Mouse (Mus musculus) kidney, adult 9 months (tissue): ENCODE measurements at regions not wholly inside any gene's neighbourhood (a gene's known extent, or its start where the extent isn't known, plus 50 kb on each side); places are given as distances from the start of the nearest gene placed in this dataset.

Experiments used
- DNase-seq: peaks from one replicate; pipeline ENCODE4 v3.0.0; 2022

GRCm38 (mm10) chr13:100988671-100989531 lies 155.7 kb upstream of the Slc30a5 start:
- peak; percentile 5 for DNase-seq

GRCm38 (mm10) chr13:100988116-100988515 lies 154.9 kb upstream of the Slc30a5 start:
- no peak for DNase-seq

GRCm38 (mm10) chr13:100975741-100976140 lies 142.5 kb upstream of the Slc30a5 start:
- no peak for DNase-seq

DNA sequence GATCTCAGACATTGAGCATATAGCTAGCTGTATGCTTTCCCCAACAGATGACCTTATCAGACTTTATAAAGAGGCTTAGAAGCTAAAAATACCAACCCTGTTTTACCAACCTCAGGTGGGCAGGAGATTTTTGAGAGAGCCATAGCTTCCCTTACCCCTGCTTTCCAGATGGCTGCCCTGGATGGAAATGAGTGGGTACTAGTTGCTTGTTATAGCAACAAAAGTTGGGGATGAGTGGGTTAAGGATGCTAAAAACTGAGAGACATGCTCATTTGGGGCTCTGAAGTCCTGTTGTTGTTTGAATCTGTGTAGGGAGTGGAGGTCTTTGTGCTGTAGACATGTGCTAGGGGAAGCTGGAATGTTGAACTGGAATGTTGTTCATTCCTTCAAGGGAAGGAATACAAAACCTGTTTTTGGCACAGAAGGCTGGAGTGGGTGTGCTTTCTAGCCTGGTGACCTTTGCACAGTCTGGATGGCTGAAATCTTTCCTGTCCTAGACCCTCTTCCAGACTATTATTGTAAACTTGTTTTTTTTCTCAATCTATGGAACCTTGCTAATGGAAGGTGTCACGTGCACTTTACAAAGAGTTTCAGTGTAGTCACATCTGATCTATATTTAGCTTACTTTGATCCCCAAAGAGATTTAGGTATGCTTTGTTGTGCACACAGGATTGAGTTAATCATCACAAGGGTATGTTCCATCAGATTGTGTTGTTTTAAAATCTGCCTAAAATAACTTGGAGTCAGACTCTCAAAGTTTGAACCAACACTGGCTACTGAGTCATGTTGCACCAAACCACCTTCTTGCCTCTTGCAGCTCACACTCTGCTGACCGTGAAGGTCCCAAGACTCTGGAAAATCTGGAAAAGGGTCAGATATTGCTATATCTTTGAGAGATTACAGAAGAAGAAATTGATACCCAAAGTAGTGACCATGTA lies 138.1 kb upstream of the Slc30a5 start:
- DNase-seq: peak; percentile 70

DNA sequence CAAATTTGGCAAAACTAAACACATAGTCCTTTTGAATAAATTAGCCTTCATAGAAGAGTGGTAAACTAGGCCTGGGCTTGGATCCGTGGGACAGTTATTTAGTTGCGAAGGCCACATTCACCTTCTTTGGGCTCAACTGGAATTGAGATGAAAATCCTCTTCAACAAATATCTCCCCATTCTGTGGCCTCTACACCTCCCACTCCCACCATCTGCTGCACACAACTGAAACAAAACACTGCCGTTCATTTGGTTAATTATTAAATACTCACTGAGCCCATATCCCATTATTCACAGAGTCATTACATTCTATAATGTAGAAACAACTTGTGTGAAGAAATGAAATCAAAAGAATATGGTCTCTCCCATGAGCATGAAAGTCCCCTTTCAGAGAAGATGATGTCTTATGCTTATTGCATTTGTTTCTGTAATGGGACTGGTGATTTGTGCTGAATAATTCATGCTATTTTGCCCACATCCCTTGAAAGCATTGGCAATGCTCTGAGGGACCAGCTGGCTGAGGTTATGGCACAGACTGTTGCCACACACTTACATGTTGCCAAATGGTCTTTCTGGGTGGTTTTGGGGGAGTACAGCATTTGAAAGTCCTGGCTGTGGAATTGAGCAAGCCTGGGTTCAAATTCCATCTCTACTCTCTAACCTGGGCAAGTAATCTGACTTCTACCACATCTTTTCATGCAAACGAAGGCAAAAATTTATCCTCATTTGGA lies 129.7 kb upstream of the Slc30a5 start:
- peak; percentile 17 for DNase-seq

- DNase-seq: no peak
Observed at GRCm38 (mm10) chr13:100954598-100955251, 121.5 kb upstream of the Slc30a5 start.

DNA sequence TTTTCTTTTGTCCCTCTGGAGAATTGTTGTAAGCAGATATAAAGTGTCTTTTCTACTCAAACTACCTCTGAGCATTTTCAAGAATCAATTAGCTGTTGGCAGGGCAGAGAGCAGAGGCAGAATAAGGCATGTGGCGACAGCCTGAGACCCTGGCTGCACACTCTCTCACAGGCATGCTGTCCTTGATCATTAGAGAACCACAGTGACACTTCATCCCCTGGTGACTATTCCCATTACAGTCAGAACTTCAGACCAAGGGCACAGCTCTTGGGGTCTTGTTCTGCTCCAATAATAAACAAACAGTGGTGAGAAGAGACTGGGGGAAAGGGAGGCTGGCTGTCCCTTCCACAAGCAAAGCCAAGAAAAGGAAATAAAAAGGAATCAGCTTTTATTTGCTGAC lies 120.9 kb upstream of the Slc30a5 start:
- no peak for DNase-seq

DNA sequence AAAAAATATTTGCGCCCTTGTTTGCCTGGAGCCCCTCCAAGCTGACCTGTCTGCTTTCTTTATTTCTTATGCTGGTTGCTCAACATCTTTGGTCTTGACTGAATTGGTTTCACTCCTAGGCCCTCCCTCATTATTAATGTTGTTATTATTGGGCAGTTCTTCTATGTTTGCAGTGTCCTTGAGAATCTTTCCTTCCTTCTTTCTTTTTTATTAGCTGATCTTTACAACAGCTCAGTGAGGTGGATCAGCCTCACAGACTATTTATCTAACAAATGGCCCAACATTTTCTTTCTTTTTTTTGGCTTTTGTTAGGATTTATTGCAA lies 117.9 kb upstream of the Slc30a5 start:
- DNase-seq: no peak

DNA sequence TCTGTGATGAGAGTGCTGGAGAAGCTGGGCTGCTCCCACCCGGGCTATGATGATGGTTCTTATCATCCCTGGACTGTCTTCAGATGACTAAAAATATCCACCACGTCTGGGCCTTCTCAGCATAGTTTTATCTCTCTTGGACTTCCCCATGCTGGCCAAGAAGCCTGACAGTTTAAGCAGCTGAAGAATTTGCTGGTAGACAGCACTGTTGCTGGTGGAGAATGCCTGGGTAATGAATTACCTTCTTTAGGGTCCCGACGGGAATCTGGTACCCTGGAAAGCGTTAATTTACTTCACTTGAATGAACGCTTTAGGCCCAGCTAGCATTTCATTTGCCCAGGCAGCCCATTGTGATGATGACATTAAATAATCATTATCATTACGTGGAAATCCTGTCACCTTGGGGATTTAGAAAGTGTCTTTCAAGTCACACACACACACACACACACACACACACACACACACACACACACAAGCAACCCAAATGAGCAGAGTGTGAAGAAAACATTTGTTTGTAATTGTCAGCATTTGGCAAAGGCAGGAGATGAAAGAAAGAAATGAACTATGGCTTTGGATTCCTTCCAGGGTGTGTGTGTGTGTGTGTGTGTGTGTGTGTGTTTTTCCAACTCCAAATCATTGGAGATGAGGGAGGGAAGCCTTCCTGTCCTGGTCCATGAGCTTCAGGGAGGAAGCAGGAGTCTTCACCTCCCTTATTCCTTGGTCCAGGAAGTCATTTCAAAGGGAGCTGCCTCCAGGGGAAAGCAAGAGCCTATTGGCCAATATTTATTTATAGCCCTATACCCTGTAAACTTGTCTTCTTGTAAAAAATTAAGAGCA lies 117.3 kb upstream of the Slc30a5 start:
- no peak for DNase-seq

GRCm38 (mm10) chr13:100943206-100943848 lies 110.1 kb upstream of the Slc30a5 start:
- no peak for DNase-seq

DNA sequence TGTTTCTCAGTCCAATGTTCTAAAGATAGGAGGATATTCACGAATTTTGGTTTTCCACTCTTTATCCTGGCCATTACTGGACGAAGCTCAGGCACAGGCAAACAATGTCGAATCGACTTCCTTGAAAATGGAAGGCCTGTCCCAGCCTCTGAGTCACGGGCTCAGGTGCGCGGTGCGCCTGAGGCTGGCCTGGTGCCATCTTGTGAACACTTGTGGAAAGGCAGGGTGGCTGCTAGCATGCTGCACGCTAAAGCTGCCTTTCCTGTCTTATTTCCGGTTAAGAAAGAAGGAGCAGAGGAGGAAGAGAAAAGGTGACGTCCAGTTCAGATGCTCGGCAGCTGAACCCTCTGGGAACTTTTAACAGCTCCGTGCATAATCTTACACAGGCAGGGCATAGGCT lies 107.6 kb upstream of the Slc30a5 start:
- no peak for DNase-seq

DNA sequence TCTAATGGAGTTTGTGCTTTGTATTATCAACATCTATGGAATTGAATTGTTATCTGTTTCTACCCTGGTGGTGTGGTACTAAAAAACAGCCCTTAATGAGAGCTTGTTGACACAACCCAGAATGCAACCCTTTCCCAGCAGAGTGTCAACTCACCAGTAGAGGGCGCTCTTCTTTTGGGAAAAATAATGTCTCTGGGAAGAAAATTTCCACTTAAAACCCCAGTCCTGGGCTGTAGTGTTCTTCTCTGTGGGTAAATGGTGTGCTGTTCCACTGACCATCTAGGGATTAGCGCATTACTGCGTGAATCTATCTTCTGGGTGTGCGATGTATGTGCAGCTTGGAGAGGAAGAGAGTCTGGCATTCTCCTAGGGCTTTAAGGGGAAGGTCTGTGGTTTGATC lies 106.5 kb upstream of the Slc30a5 start:
- DNase-seq: peak; percentile 67

- DNase-seq: no peak
Observed at GRCm38 (mm10) chr13:100933265-100933664, 100.0 kb upstream of the Slc30a5 start.

- DNase-seq: no peak
Observed at GRCm38 (mm10) chr13:100899566-100899965, 66.3 kb upstream of the Slc30a5 start.

DNA sequence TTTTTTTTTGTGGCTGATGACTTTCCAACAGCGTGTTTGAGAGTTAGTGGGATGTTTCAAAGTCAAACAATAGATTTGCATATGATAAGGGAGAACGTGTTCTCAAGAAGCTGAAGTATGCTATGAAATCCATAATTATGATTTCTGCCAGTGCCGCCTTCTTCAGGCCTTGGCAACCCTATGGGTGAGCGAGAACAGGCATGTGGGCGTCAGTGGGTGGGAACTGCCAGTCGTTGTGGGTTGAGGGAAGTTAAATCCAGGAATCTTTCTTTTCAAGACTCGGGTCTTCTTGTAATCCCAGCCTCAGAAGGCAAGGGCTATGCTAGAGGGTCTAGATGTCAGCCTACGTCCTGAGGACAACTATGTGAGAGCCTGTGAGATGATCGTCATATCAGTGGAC lies 60.6 kb upstream of the Slc30a5 start:
- no peak for DNase-seq

GRCm38 (mm10) chr13:100893096-100893495 lies 59.9 kb upstream of the Slc30a5 start:
- no peak for DNase-seq

DNA sequence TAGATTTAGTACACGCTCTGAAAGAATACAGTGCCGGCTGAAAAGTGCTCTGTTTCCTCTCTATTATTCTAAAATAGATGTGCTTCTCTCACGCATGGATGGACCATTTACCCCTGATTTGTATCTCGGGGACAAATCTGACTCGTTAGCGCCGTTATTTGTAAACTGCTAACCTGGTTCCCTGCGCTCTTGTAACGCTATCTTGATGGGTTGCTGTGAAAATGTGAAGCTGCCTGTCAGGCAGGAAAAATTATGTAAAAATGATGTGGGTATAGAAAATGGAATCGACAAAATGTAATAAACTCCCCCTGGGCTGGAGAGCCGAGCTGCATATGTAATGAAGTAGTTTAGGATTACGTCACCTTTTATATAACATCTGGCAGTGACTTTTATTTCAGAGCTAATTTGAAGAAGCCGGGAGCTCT lies 59.4 kb upstream of the Slc30a5 start:
- peak; percentile 13 for DNase-seq

- DNase-seq: peak; percentile 55
Observed at GRCm38 (mm10) chr13:100892204-100892603, 59.0 kb upstream of the Slc30a5 start.

DNA sequence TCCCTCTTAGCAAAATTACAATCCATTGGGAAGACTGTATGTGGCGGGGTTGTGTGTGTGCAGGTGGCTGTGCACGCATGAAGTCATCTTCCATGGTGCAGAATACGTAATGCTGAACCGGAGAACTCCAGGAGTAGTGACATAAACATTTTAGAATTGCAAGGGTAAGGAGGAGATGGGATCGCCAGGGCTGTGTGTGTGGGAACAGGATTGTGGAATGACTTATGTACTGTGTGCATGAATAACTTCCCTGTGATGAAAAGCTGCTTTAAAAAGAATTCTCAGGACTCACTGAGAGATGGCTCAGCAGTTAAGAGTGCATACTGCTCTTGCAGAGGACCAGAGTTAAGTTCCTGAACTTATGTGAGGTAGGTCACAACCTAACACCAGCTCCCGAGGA lies 57.2 kb upstream of the Slc30a5 start:
- DNase-seq: no peak

DNA sequence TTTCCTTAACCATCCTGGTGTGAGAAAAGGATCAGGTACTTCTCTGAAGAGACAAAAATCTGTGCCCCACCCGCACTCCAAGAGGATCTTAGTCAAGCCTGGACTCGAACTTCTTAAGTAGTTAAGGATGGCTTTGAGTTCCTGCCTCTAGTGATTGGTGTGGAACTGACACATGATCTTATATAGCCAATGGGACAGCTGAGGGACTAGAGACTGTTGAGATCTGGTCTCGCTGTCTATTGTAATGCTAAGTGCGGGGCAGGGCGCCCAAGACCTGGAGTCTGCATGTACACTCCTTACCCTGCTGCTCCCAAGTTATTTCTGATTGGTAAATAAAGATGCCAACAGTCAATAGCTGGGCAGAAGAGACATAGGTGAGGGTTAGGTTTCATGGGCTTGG lies 55.3 kb upstream of the Slc30a5 start:
- no peak for DNase-seq

DNA sequence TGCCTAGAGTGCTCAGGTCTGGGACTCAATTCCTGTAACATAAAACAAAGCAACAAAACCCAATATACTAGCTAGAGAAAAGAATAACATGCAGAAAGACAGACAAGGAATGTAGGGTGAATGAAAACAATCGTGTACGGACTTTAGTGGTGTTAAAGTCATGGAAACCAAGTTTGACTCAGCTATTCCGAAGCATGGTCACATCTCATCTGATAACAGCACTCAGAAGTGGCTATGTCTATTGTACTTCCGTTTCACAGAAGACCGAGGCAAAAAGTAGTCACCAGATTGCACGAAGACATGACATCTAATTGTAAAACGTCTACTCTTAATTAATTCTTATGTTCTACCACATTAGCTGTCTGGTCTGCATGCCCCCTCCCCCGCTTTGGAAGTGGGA lies 50.5 kb upstream of the Slc30a5 start:
- DNase-seq: no peak
